In genomic region chr8:87875852-87876251, GRCm38 (mm10) we compare ENCODE assay signal across 11 mouse cellular contexts.
A peak's percentile ranks its signal among the peaks of the same experiment; 100 is the strongest.
DNase-seq lines count a peak whose midpoint lies in the region; ATAC-seq and TF ChIP-seq lines count a peak whose summit lies in the region.
"Had no signal": no experiment of that assay in that cellular context is flagged by ENCODE, and none has a peak within 500 bp of the region (broad histone marks: within the 10 kb centered on the region; RNA-seq: fewer than 3 reads in every experiment).

No protein-coding gene starts in this region.

- no peak overlapping the region for H3K9ac ChIP-seq in intestine, postnatal 0 days (ENCODE audit: low read depth, low read length)
- H3K9ac ChIP-seq in intestine, embryonic 16.5 days (ENCODE audit: low read depth, low read length) = no peak overlapping the region
- H3K9ac ChIP-seq in neural tube, embryonic 11.5 days (ENCODE audit: low read length) = no peak overlapping the region
- H3K9ac ChIP-seq in hindbrain, postnatal 0 days (replicated peaks; ENCODE audit: low read length) = no peak overlapping the region
- no peak overlapping the region for H3K9ac ChIP-seq in stomach, postnatal 0 days (ENCODE audit: low read length)
- H3K9ac ChIP-seq: liver, embryonic 12.5 days had no signal

- H3K27ac ChIP-seq in intestine, postnatal 0 days (ENCODE audit: low read depth, low read length) = no peak overlapping the region
- no peak overlapping the region for H3K27ac ChIP-seq in intestine, embryonic 16.5 days (ENCODE audit: low read length)
- H3K27ac ChIP-seq in neural tube, embryonic 11.5 days (ENCODE audit: low read depth, low read length) = 0 out of 2 replicates have a peak overlapping the region, but pooled peaks have one; percentile 41
- no peak overlapping the region for H3K27ac ChIP-seq in hindbrain, postnatal 0 days
- no peak overlapping the region for H3K27ac ChIP-seq in stomach, postnatal 0 days (replicated peaks)
- H3K27ac ChIP-seq: liver, embryonic 12.5 days had no signal

- peak; percentile 35; the same call in 1 of the 2 replicates for TF ChIP-seq CTCF in intestine, postnatal 0 days (IDR thresholded peaks at IDR 0.05; ENCODE audit: low read depth)
- TF ChIP-seq CTCF in hindbrain, postnatal 0 days (IDR thresholded peaks at IDR 0.05; ENCODE audit: low read depth) = peak; percentile 23; the same call in 1 of the 2 replicates
- peak; percentile 41; the same call in 1 of the 2 replicates for TF ChIP-seq CTCF in stomach, postnatal 0 days (IDR thresholded peaks at IDR 0.05; ENCODE audit: low read depth)

- no peaks in the 10 kb centered on the region for H3K9me3 ChIP-seq in intestine, postnatal 0 days (ENCODE audit: control insufficient read depth)
- no peaks in the 10 kb centered on the region for H3K9me3 ChIP-seq in intestine, embryonic 16.5 days (ENCODE audit: control insufficient read depth, low read length)
- no peaks in the 10 kb centered on the region for H3K9me3 ChIP-seq in neural tube, embryonic 11.5 days (ENCODE audit: control insufficient read depth, low read length)
- no peaks in the 10 kb centered on the region for H3K9me3 ChIP-seq in hindbrain, postnatal 0 days (ENCODE audit: low read length)
- H3K9me3 ChIP-seq in stomach, postnatal 0 days (ENCODE audit: control insufficient read depth, low read length) = no peaks in the 10 kb centered on the region
- H3K9me3 ChIP-seq: liver, embryonic 12.5 days had no signal

- no peaks in the 10 kb centered on the region for H3K36me3 ChIP-seq in intestine, postnatal 0 days (ENCODE audit: control insufficient read depth, insufficient read depth)
- no peaks in the 10 kb centered on the region for H3K36me3 ChIP-seq in intestine, embryonic 16.5 days (ENCODE audit: control insufficient read depth, insufficient read depth, low read length)
- H3K36me3 ChIP-seq in neural tube, embryonic 11.5 days (ENCODE audit: control insufficient read depth, insufficient read depth, low read length) = no peaks in the 10 kb centered on the region
- no peaks in the 10 kb centered on the region for H3K36me3 ChIP-seq in hindbrain, postnatal 0 days (ENCODE audit: insufficient read depth, low read length)
- H3K36me3 ChIP-seq in stomach, postnatal 0 days (ENCODE audit: control insufficient read depth, insufficient read depth, low read length) = no peaks in the 10 kb centered on the region
- H3K36me3 ChIP-seq: liver, embryonic 12.5 days had no signal

- H3K27me3 ChIP-seq in intestine, postnatal 0 days (replicated peaks; ENCODE audit: control insufficient read depth, insufficient read depth, low read length) = no peaks in the 10 kb centered on the region
- H3K27me3 ChIP-seq in intestine, embryonic 16.5 days (replicated peaks; ENCODE audit: control insufficient read depth, insufficient read depth, low read length) = no peaks in the 10 kb centered on the region
- H3K27me3 ChIP-seq in neural tube, embryonic 11.5 days (ENCODE audit: control insufficient read depth, insufficient read depth, low read length) = no peaks in the 10 kb centered on the region
- H3K27me3 ChIP-seq in hindbrain, postnatal 0 days (ENCODE audit: insufficient read depth, low read length) = no peaks in the 10 kb centered on the region
- H3K27me3 ChIP-seq in stomach, postnatal 0 days (ENCODE audit: control insufficient read depth, insufficient read depth, low read length) = no peaks in the 10 kb centered on the region
- H3K27me3 ChIP-seq: liver, embryonic 12.5 days had no signal

- no peaks in the 10 kb centered on the region for H3K4me1 ChIP-seq in intestine, postnatal 0 days (replicated peaks; ENCODE audit: control insufficient read depth, insufficient read depth, low read length)
- H3K4me1 ChIP-seq in intestine, embryonic 16.5 days (ENCODE audit: control insufficient read depth, insufficient read depth, low read length) = peaks cover 8% of the 10 kb centered on the region; the same call in 1 of the 2 replicates
- H3K4me1 ChIP-seq in neural tube, embryonic 11.5 days (ENCODE audit: control insufficient read depth, insufficient read depth, low read length) = peaks cover 38% of the 10 kb centered on the region
- peaks cover 25% of the 10 kb centered on the region; the same call in 1 of the 2 replicates for H3K4me1 ChIP-seq in hindbrain, postnatal 0 days (ENCODE audit: insufficient read depth, low read length)
- 0 out of 2 replicates have a peak, but pooled peaks cover 2% of the 10 kb centered on the region for H3K4me1 ChIP-seq in stomach, postnatal 0 days (replicated peaks; ENCODE audit: control insufficient read depth, insufficient read depth)
- H3K4me1 ChIP-seq: liver, embryonic 12.5 days had no signal

- no peak overlapping the region for H3K4me3 ChIP-seq in intestine, postnatal 0 days (ENCODE audit: low read depth, low read length)
- H3K4me3 ChIP-seq in intestine, embryonic 16.5 days (ENCODE audit: low read length) = no peak overlapping the region
- H3K4me3 ChIP-seq in neural tube, embryonic 11.5 days (ENCODE audit: low read depth, low read length) = no peak overlapping the region
- H3K4me3 ChIP-seq in hindbrain, postnatal 0 days (ENCODE audit: low read length) = no peak overlapping the region
- H3K4me3 ChIP-seq in stomach, postnatal 0 days (ENCODE audit: low read depth, low read length) = no peak overlapping the region
- H3K4me3 ChIP-seq: erythroblast, embryonic 14.5 days; liver, embryonic 12.5 days had no signal

- H3K4me2 ChIP-seq in intestine, postnatal 0 days (replicated peaks; ENCODE audit: low read depth) = no peak overlapping the region
- no peak overlapping the region for H3K4me2 ChIP-seq in intestine, embryonic 16.5 days (ENCODE audit: low read depth, low read length)
- H3K4me2 ChIP-seq in neural tube, embryonic 11.5 days (ENCODE audit: low read depth) = no peak overlapping the region
- H3K4me2 ChIP-seq in hindbrain, postnatal 0 days (ENCODE audit: low read depth, low read length) = no peak overlapping the region
- H3K4me2 ChIP-seq in stomach, postnatal 0 days (replicated peaks; ENCODE audit: low read depth) = no peak overlapping the region
- H3K4me2 ChIP-seq: liver, embryonic 12.5 days had no signal

- WGBS in intestine, postnatal 0 days = 77% methylated on average over 6 of the region's 6 CpGs
- 73% methylated on average over 6 of the region's 6 CpGs for WGBS in intestine, embryonic 16.5 days
- 71% methylated on average over 6 of the region's 6 CpGs for WGBS in neural tube, embryonic 11.5 days
- 76% methylated on average over 6 of the region's 6 CpGs for WGBS in hindbrain, postnatal 0 days
- WGBS in stomach, postnatal 0 days = 66% methylated on average over 6 of the region's 6 CpGs

- TF ChIP-seq EP300 in stomach, postnatal 0 days (optimal IDR thresholded peaks at IDR 0.05) = no peak

- no peak for DNase-seq in neural tube, embryonic 11.5 days (ENCODE audit: low spot score)
- no peak for DNase-seq in neural tube, embryonic 10.5 days (ENCODE audit: extremely low spot score, low spot score)
- no peak for DNase-seq in hindbrain, postnatal 0 days (ENCODE audit: low spot score)
- DNase-seq in stomach, postnatal 0 days (ENCODE audit: low spot score) = no peak
- no peak for DNase-seq in cerebellum, adult 18-20 months
- no peak for DNase-seq in spleen, postnatal 36 days (ENCODE audit: low spot score in 2 of 2)
- DNase-seq: cerebellum, adult 11 months had no signal

- ATAC-seq in intestine, postnatal 0 days = no peak
- ATAC-seq in intestine, embryonic 16.5 days = no peak
- ATAC-seq in neural tube, embryonic 11.5 days (ENCODE audit: insufficient read depth, low FRiP score, low TSS enrichment) = no peak
- no peak for ATAC-seq in hindbrain, postnatal 0 days
- ATAC-seq in stomach, postnatal 0 days (ENCODE audit: low FRiP score, low TSS enrichment) = no peak
- ATAC-seq: liver, embryonic 12.5 days had no signal
